Mouse (Mus musculus) embryonic facial prominence, embryonic 11.5 days (tissue): ENCODE results near the gene Twsg1. TPM values are rescaled to one million over a fixed set of nuclear protein-coding genes. Genes with fewer than 3 reads are reported as not detected.

ENCODE experiments used
- ATAC-seq: fragments of 200-750 bp; cut with Nextera tagmentation; replicated peaks from 2 replicates; pipeline ENCODE4 v1.8.0; 2017; ENCODE audit warnings: low read depth; ENCODE audit not compliant: insufficient number of reproducible peaks, low FRiP score, low TSS enrichment
- DNase-seq: peaks from one replicate; pipeline ENCODE4 v3.0.0-alpha.2; 2015; ENCODE audit warnings: low spot score
- H3K27ac ChIP-seq: fragments of 300-500 bp; sonication (generic); replicated peaks from 2 replicates; pipeline ENCODE4 v1.5.1; 2014; ENCODE audit warnings: mild to moderate bottlenecking, low read depth, low read length, control low read depth
- H3K27me3 ChIP-seq: fragments of 300-500 bp; sonication (generic); 2 replicates; pipeline ENCODE4 v1.6.1; 2014; ENCODE audit warnings: mild to moderate bottlenecking, low read length, moderate library complexity, mixed read lengths; ENCODE audit not compliant: control insufficient read depth, insufficient read depth
- H3K36me3 ChIP-seq: fragments of 300-500 bp; sonication (generic); replicated peaks from 2 replicates; pipeline ENCODE4 v1.6.1; 2014; ENCODE audit warnings: low read depth, mild to moderate bottlenecking, low read length, moderate library complexity, mixed read lengths; ENCODE audit not compliant: control insufficient read depth, insufficient read depth
- H3K4me1 ChIP-seq: fragments of 300-500 bp; sonication (generic); 2 replicates; pipeline ENCODE4 v1.6.1; 2014; ENCODE audit warnings: low read length, mixed read lengths; ENCODE audit not compliant: control insufficient read depth, insufficient read depth
- H3K4me2 ChIP-seq: fragments of 300-500 bp; sonication (generic); 2 replicates; pipeline ENCODE4 v1.6.1; 2014; ENCODE audit warnings: low read depth, mild to moderate bottlenecking, control low read depth, low read length, moderate library complexity
- H3K4me3 ChIP-seq: fragments of 300-500 bp; sonication (generic); 2 replicates; pipeline ENCODE4 v1.5.1; 2014; ENCODE audit warnings: low read depth, low read length, control low read depth
- H3K9ac ChIP-seq: fragments of 300-500 bp; sonication (generic); replicated peaks from 2 replicates; pipeline ENCODE4 v1.6.1; 2014; ENCODE audit warnings: mild to moderate bottlenecking, control low read depth, low read length
- H3K9me3 ChIP-seq: fragments of 300-500 bp; sonication (generic); replicated peaks from 2 replicates; pipeline ENCODE4 v1.6.1; 2016; ENCODE audit warnings: mild to moderate bottlenecking, low read length, inconsistent platforms, mixed read lengths; ENCODE audit not compliant: control insufficient read depth
- WGBS: fragments of 180-500 bp; shearing (Covaris S2); extraction: QIAGEN DNeasy Blood & Tissue Kit; methylation state at CpG from one replicate; pipeline ENCODE4 v1.1.7; 2014; 5-methylcytosine and 5-hydroxymethylcytosine counted together
- polyA plus RNA-seq: library from polyadenylated mRNA; unstranded; fragments of >200 nt; fragmentation: Nextera tagmentation; extraction: Ambion mirVana; gene quantifications from 2 replicates; pipeline ENCODE4 v1.2.1, GENCODE M21; 2014

Twsg1 gene
- polyA plus RNA-seq, 1 experiment from 2014 or later: 142 TPM

- Histone ChIP-seq H3K4me2 (no peak overlapping the region), H3K36me3 (no peaks in the 10 kb centered on the region), H3K27ac (no peak overlapping the region), H3K4me1 (no peaks in the 10 kb centered on the region), H3K9ac (no peak overlapping the region), H3K9me3 (no peaks in the 10 kb centered on the region), H3K27me3 (no peaks in the 10 kb centered on the region), H3K4me3 (no peak overlapping the region)
- ATAC-seq (no peak), DNase-seq (no peak)
- 89% methylated on average over 8 of the region's 8 CpGs for WGBS
Measured at GRCm38 (mm10) chr17:65957782-65958325, 6.8 kb upstream of the Twsg1 start.

- Histone ChIP-seq H3K36me3 (no peaks in the 10 kb centered on the region), H3K4me3 (no peak overlapping the region), H3K27ac (no peak overlapping the region), H3K9me3 (no peaks in the 10 kb centered on the region), H3K4me2 (no peak overlapping the region), H3K9ac (no peak overlapping the region), H3K4me1 (no peaks in the 10 kb centered on the region), H3K27me3 (no peaks in the 10 kb centered on the region)
- 83% methylated on average over 14 of the region's 14 CpGs for WGBS
- DNase-seq: no peak
- no peak for ATAC-seq
Measured at GRCm38 (mm10) chr17:65956993-65957781, 6.2 kb upstream of the Twsg1 start.

DNA sequence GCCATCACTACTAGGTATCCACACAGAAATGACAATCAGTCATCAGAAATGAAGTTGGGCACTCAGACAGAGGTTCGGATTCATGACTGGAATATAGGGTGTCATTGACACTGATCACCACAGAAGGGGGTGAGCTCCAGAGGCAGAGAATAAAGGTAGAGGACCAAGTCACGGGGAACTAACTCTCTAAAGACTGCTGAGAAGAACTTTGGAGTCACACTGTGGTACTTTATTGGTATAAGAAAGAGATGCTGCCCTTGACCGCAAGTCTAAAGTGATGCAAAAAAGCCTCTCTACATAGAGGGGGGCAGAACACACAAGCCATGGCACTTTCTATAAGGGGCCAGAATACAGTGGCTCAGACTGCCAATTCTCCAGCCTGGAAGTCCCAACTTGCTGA, 5.1 kb upstream of the Twsg1 start:
- Histone ChIP-seq H3K27me3 (no peaks in the 10 kb centered on the region), H3K36me3 (no peaks in the 10 kb centered on the region), H3K4me2 (no peak overlapping the region), H3K27ac (no peak overlapping the region), H3K9ac (no peak overlapping the region), H3K4me1 (no peaks in the 10 kb centered on the region), H3K9me3 (no peaks in the 10 kb centered on the region), H3K4me3 (no peak overlapping the region)
- DNase-seq (no peak), ATAC-seq (no peak)
- WGBS: 69% methylated on average over 3 of the region's 3 CpGs

DNA sequence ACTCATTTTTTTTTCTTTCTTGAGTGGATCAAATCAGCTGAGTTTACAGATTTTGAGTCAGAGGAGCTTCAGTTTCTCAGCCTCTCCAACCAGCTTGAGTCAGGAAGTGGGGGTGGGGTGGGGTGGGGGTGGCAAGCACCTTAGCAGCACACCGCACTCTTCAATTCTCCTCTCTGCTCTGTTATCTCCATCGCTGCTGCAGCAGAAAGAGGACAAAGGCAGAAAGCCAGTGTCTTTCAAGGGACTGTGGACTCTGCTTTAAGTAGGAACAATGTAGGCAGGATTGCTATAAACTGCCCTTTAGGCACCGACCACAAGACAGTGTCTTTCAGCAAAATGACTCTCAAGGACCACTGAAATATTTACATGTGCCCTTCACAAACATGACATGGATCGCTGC, 2.9 kb upstream of the Twsg1 start:
- DNase-seq (no peak), ATAC-seq (no peak)
- Histone ChIP-seq H3K4me2 (no peak overlapping the region), H3K36me3 (no peaks in the 10 kb centered on the region), H3K9me3 (no peaks in the 10 kb centered on the region), H3K27me3 (no peaks in the 10 kb centered on the region), H3K9ac (no peak overlapping the region), H3K4me1 (no peaks in the 10 kb centered on the region), H3K27ac (no peak overlapping the region), H3K4me3 (no peak overlapping the region)
- 61% methylated on average over 4 of the region's 4 CpGs for WGBS

GRCm38 (mm10) chr17:65952083-65952482, 1.1 kb upstream of the Twsg1 start:
- no peaks in the 10 kb centered on the region for H3K9me3 ChIP-seq
- no peaks in the 10 kb centered on the region for H3K4me1 ChIP-seq
- DNase-seq (no peak), ATAC-seq (no peak)
- H3K4me3 ChIP-seq: no peak overlapping the region
- no peak overlapping the region for H3K4me2 ChIP-seq
- H3K27me3 ChIP-seq: no peaks in the 10 kb centered on the region
- peaks cover 5% of the 10 kb centered on the region for H3K36me3 ChIP-seq
- 83% methylated on average over 5 of the region's 5 CpGs for WGBS
- no peak overlapping the region for H3K9ac ChIP-seq
- H3K27ac ChIP-seq: no peak overlapping the region

DNA sequence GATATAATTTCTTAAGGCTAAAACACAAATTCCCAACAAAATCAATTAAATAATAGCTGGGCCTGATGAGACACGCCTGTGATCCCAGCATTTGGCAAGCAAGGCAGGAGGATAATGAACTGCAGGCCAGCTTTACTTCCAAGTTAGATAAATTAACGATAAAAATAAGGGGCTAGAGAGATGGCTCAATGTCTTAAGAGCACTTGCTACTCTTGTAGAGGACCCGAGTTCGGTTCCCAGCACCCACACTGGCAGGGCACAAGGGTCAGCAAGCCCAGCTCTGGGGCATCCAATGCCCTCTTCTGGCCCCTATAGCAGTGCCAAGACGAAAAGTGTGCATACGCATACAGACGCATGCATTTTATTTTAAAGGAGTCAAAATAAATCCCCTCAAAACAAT, 843 bp downstream of the Twsg1 start:
- Histone ChIP-seq H3K27ac (no peak overlapping the region), H3K9me3 (no peaks in the 10 kb centered on the region), H3K27me3 (no peaks in the 10 kb centered on the region), H3K4me2 (peak overlapping the region; percentile 53), H3K4me1 (no peaks in the 10 kb centered on the region), H3K9ac (peak overlapping the region; percentile 95), H3K4me3 (peak overlapping the region; percentile 94), H3K36me3 (peaks cover 5% of the 10 kb centered on the region)
- ATAC-seq: no peak
- 38% methylated on average over 7 of the region's 7 CpGs for WGBS
- DNase-seq: no peak

DNA sequence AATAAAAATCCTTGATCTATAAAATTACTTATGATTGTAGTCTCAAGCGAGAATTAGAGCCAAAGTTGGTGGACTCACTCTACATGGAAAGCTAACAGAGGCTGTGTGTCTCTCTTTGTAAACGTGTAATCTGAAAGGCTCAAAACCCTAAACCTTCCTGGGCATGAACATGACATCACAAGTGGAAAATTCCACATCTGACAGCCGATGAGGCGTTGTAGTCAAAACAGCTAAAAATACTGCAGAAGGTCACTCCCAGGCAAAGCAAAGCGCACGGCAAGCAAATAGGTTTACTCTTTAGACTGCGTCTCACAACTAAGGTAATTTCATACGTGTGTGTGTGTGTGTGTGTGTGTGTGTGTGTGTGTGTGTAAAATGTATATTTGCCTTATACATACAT, 3.7 kb downstream of the Twsg1 start:
- 89% methylated on average over 8 of the region's 8 CpGs for WGBS
- ATAC-seq: no peak
- Histone ChIP-seq H3K36me3 (peaks cover 5% of the 10 kb centered on the region), H3K27me3 (no peaks in the 10 kb centered on the region), H3K9ac (no peak overlapping the region), H3K4me2 (no peak overlapping the region), H3K4me3 (no peak overlapping the region), H3K4me1 (no peaks in the 10 kb centered on the region), H3K9me3 (no peaks in the 10 kb centered on the region), H3K27ac (no peak overlapping the region)
- no peak for DNase-seq

DNA sequence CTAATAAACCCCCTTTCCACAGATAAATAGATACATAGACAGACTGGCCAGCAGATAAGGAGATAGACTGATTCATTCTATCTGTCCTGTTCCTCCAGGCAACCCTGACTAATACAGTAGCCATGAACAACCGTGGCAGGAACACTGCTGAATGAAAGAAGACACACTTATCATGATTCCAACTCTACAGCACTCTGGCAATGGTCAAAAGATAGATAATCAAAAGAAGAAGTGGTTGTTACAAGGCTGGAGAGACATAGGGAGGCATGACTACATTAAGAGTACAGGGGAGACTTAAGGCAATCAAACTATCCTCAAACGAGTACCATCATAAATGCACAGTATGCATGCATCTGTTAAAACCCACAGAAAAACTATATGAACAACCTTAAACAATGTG, 5.6 kb downstream of the Twsg1 start:
- DNase-seq (no peak), ATAC-seq (no peak)
- Histone ChIP-seq H3K9ac (no peak overlapping the region), H3K27ac (no peak overlapping the region), H3K9me3 (no peaks in the 10 kb centered on the region), H3K27me3 (no peaks in the 10 kb centered on the region), H3K4me2 (no peak overlapping the region), H3K4me3 (no peak overlapping the region), H3K36me3 (peaks cover 5% of the 10 kb centered on the region), H3K4me1 (no peaks in the 10 kb centered on the region)
- 91% methylated on average over 2 of the region's 2 CpGs for WGBS
